Mouse (Mus musculus): ENCODE results near the gene Dclre1a. TPM values are rescaled to one million over a fixed set of nuclear protein-coding genes. Genes with fewer than 3 reads are reported as not detected.

Dclre1a gene
- 9.8 TPM for polyA plus RNA-seq (2015; fragmentation: Illumina TruSeq; extraction: RNeasy Lipid Tissue Mini Kit (QIAGEN cat#74804); ENCODE audit: insufficient read depth, low replicate concordance)

GRCm38 (mm10) chr19:56547456-56548229 lies at the start of gene Dclre1a:
TSS of gene Dclre1a (minus strand) at chr19:56548222.

GRCm38 (mm10) chr19:56548230-56549032 lies 409 bp upstream of the Dclre1a start, which contains the start of gene Nhlrc2:
TSS of gene Nhlrc2 (plus strand) at chr19:56548261.

Other genes with a start within 250 kb of the Dclre1a start
- gene Nrap, start 158.2 kb downstream of the Dclre1a start, polyA plus RNA-seq (2015; fragmentation: Illumina TruSeq; extraction: RNeasy Lipid Tissue Mini Kit (QIAGEN cat#74804); ENCODE audit: insufficient read depth, low replicate concordance): not detected
- 26.6 TPM for gene Casp7, start 151.1 kb downstream of the Dclre1a start, polyA plus RNA-seq (2015; fragmentation: Illumina TruSeq; extraction: RNeasy Lipid Tissue Mini Kit (QIAGEN cat#74804); ENCODE audit: insufficient read depth, low replicate concordance)
- gene Plekhs1, start 86.6 kb downstream of the Dclre1a start, polyA plus RNA-seq (2015; fragmentation: Illumina TruSeq; extraction: RNeasy Lipid Tissue Mini Kit (QIAGEN cat#74804); ENCODE audit: insufficient read depth, low replicate concordance): 0.30 TPM
- 16.0 TPM for gene Nhlrc2, start within 50 bp of the Dclre1a start, polyA plus RNA-seq (2015; fragmentation: Illumina TruSeq; extraction: RNeasy Lipid Tissue Mini Kit (QIAGEN cat#74804); ENCODE audit: insufficient read depth, low replicate concordance)
- 1.7 TPM for gene Adrb1, start 174.0 kb upstream of the Dclre1a start, polyA plus RNA-seq (2015; fragmentation: Illumina TruSeq; extraction: RNeasy Lipid Tissue Mini Kit (QIAGEN cat#74804); ENCODE audit: insufficient read depth, low replicate concordance)

Data from spleen, adult 10 weeks (tissue).